Mouse (Mus musculus) E14TG2a.4 (cell line): Measurements from ENCODE around the gene Gm17571.

Source experiments
- H3K27me3 ChIP-seq: 2 replicates; pipeline ENCODE4 v1.6.1; 2014; ENCODE audit warnings: low read length, control low read depth; ENCODE audit not compliant: insufficient read depth
- H3K36me3 ChIP-seq: 2 replicates; pipeline ENCODE4 v1.6.1; 2014; ENCODE audit warnings: low read length, control low read depth; ENCODE audit not compliant: insufficient read depth
- H3K4me1 ChIP-seq: replicated peaks from 2 replicates; pipeline ENCODE4 v1.6.1; 2014; ENCODE audit warnings: low read depth, low read length, control low read depth
- H3K4me3 ChIP-seq: replicated peaks from 2 replicates; pipeline ENCODE4 v1.5.1; 2014; ENCODE audit warnings: mild to moderate bottlenecking, low read length
- H3K9me3 ChIP-seq: 2 replicates; pipeline ENCODE4 v1.6.1; 2014; ENCODE audit warnings: low read length, control low read depth
- CTCF ChIP-seq: conservative IDR thresholded peaks from 2 replicates; pipeline ENCODE4 v1.5.1; 2014; ENCODE audit warnings: low read length
- NANOG ChIP-seq: IDR thresholded peaks from 2 replicates; pipeline ENCODE4 v1.6.1; 2014; ENCODE audit warnings: borderline replicate concordance, low read length, mixed read lengths
- POU5F1 ChIP-seq: IDR thresholded peaks from 2 replicates; pipeline ENCODE4 v1.6.1; 2014; ENCODE audit warnings: low read length, borderline replicate concordance

Gene Gm17571

GRCm38 (mm10) chr9:13425031-13425940 lies 21.3 kb downstream of the Gm17571 start:
- Histone ChIP-seq H3K4me1 (no peaks in the 10 kb centered on the region), H3K27me3 (no peaks in the 10 kb centered on the region), H3K9me3 (peaks cover 8% of the 10 kb centered on the region; the same call in 1 of the 2 replicates), H3K36me3 (no peaks in the 10 kb centered on the region), H3K4me3 (no peak overlapping the region)
- TF ChIP-seq NANOG, result no peak
- TF ChIP-seq CTCF, result no peak
- TF ChIP-seq POU5F1, result no peak

DNA sequence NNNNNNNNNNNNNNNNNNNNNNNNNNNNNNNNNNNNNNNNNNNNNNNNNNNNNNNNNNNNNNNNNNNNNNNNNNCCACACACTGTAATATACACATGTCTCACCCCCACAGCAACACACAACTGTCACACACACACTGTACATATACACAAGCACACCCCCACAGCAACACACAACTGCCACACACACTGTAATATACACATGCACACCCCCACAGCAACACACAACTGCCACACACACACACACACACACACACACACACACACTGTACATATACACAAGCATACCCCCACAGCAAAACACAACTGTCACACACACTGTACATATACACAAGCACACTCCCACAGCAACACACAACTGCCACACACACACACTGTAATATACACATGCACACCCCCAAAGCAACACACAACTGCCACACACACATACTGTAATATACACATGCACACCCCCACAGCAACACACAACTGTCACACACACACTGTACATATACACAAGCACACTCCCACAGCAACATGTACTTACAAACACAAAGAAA lies 32.3 kb downstream of the Gm17571 start:
- Histone ChIP-seq H3K4me1 (no peaks in the 10 kb centered on the region), H3K27me3 (no peaks in the 10 kb centered on the region), H3K4me3 (no peak overlapping the region), H3K9me3 (no peaks in the 10 kb centered on the region), H3K36me3 (no peaks in the 10 kb centered on the region)
- TF ChIP-seq POU5F1, result no peak
- TF ChIP-seq NANOG, result no peak
